18 mouse cellular contexts compared by ENCODE assay signal in genomic region chr5:118276281-118276680, GRCm38 (mm10). TPM values are rescaled to one million over a fixed set of nuclear protein-coding genes. Genes with fewer than 3 reads are reported as not detected.
A peak's percentile ranks its signal among the peaks of the same experiment; 100 is the strongest.
DNase-seq lines count a peak whose midpoint lies in the region; ATAC-seq lines count a peak whose summit lies in the region.
"Had no signal": no experiment of that assay in that cellular context is flagged by ENCODE, and none has a peak within 500 bp of the region (broad histone marks: within the 10 kb centered on the region; RNA-seq: fewer than 3 reads in every experiment).

No protein-coding gene starts in this region.

- H3K9me3 ChIP-seq in embryonic facial prominence, embryonic 14.5 days (ENCODE audit: control insufficient read depth, low read length), result no peaks in the 10 kb centered on the region
- no peaks in the 10 kb centered on the region for H3K9me3 ChIP-seq in embryonic facial prominence, embryonic 10.5 days
- no peaks in the 10 kb centered on the region for H3K9me3 ChIP-seq in hindbrain, embryonic 14.5 days (ENCODE audit: control insufficient read depth, low read length)
- H3K9me3 ChIP-seq in hindbrain, embryonic 11.5 days (ENCODE audit: control insufficient read depth, low read length), result no peaks in the 10 kb centered on the region
- no peaks in the 10 kb centered on the region for H3K9me3 ChIP-seq in midbrain, embryonic 16.5 days (replicated peaks; ENCODE audit: control insufficient read depth, low read length, poor library complexity, severe bottlenecking)
- H3K9me3 ChIP-seq: limb, embryonic 13.5 days; neural tube, embryonic 15.5 days had no signal

- 0 out of 2 replicates have a peak, but pooled peaks cover 3% of the 10 kb centered on the region for H3K27me3 ChIP-seq in embryonic facial prominence, embryonic 14.5 days (replicated peaks; ENCODE audit: control insufficient read depth, insufficient read depth, low read length)
- peaks cover 54% of the 10 kb centered on the region for H3K27me3 ChIP-seq in embryonic facial prominence, embryonic 10.5 days (replicated peaks; ENCODE audit: low read depth, poor library complexity, severe bottlenecking)
- H3K27me3 ChIP-seq in hindbrain, embryonic 14.5 days (ENCODE audit: control insufficient read depth, insufficient read depth, low read length), result no peaks in the 10 kb centered on the region; the same call in 1 of the 2 replicates
- 0 out of 2 replicates have a peak, but pooled peaks cover 4% of the 10 kb centered on the region for H3K27me3 ChIP-seq in hindbrain, embryonic 11.5 days (ENCODE audit: control insufficient read depth, insufficient read depth, low read length)
- H3K27me3 ChIP-seq in midbrain, embryonic 16.5 days (ENCODE audit: control insufficient read depth, insufficient read depth, low read depth, low read length), result no peaks in the 10 kb centered on the region

- H3K9ac ChIP-seq in embryonic facial prominence, embryonic 14.5 days (ENCODE audit: low read depth, low read length), result no peak overlapping the region
- H3K9ac ChIP-seq in hindbrain, embryonic 14.5 days, result 0 out of 2 replicates have a peak overlapping the region, but pooled peaks have one; percentile 22
- no peak overlapping the region for H3K9ac ChIP-seq in hindbrain, embryonic 11.5 days (ENCODE audit: low read depth, low read length)
- no peak overlapping the region for H3K9ac ChIP-seq in midbrain, embryonic 16.5 days (ENCODE audit: low read depth, low read length)
- H3K9ac ChIP-seq: limb, embryonic 13.5 days; liver, embryonic 14.5 days; neural tube, embryonic 15.5 days had no signal

- H3K36me3 ChIP-seq in embryonic facial prominence, embryonic 14.5 days (ENCODE audit: control insufficient read depth, insufficient read depth, low read length), result no peaks in the 10 kb centered on the region
- H3K36me3 ChIP-seq in embryonic facial prominence, embryonic 10.5 days (replicated peaks), result no peaks in the 10 kb centered on the region
- no peaks in the 10 kb centered on the region for H3K36me3 ChIP-seq in hindbrain, embryonic 14.5 days (replicated peaks; ENCODE audit: control insufficient read depth, insufficient read depth)
- H3K36me3 ChIP-seq in hindbrain, embryonic 11.5 days (ENCODE audit: control insufficient read depth, insufficient read depth, low read length), result no peaks in the 10 kb centered on the region
- H3K36me3 ChIP-seq in midbrain, embryonic 16.5 days (ENCODE audit: control insufficient read depth, insufficient read depth, low read length), result no peaks in the 10 kb centered on the region
- H3K36me3 ChIP-seq: limb, embryonic 13.5 days; neural tube, embryonic 15.5 days had no signal

- no peak overlapping the region for H3K4me3 ChIP-seq in embryonic facial prominence, embryonic 14.5 days (ENCODE audit: low read depth, low read length)
- H3K4me3 ChIP-seq in embryonic facial prominence, embryonic 10.5 days, result no peak overlapping the region
- no peak overlapping the region for H3K4me3 ChIP-seq in hindbrain, embryonic 14.5 days (replicated peaks; ENCODE audit: low read length)
- H3K4me3 ChIP-seq in hindbrain, embryonic 11.5 days (ENCODE audit: low read depth, low read length), result no peak overlapping the region
- H3K4me3 ChIP-seq in midbrain, embryonic 16.5 days (ENCODE audit: low read depth, low read length), result no peak overlapping the region
- H3K4me3 ChIP-seq: limb, embryonic 13.5 days; neural tube, embryonic 15.5 days had no signal

- peaks cover 15% of the 10 kb centered on the region; the same call in 1 of the 2 replicates for H3K4me1 ChIP-seq in embryonic facial prominence, embryonic 14.5 days (ENCODE audit: control insufficient read depth, insufficient read depth, low read length)
- peaks cover 22% of the 10 kb centered on the region for H3K4me1 ChIP-seq in embryonic facial prominence, embryonic 10.5 days
- H3K4me1 ChIP-seq in hindbrain, embryonic 14.5 days (replicated peaks; ENCODE audit: control insufficient read depth, insufficient read depth, low read length), result peaks cover 41% of the 10 kb centered on the region
- H3K4me1 ChIP-seq in hindbrain, embryonic 11.5 days (replicated peaks; ENCODE audit: control insufficient read depth, insufficient read depth, low read length), result peaks cover 6% of the 10 kb centered on the region
- peaks cover 44% of the 10 kb centered on the region for H3K4me1 ChIP-seq in midbrain, embryonic 16.5 days (ENCODE audit: control insufficient read depth, insufficient read depth, low read length)

- H3K27ac ChIP-seq in embryonic facial prominence, embryonic 14.5 days (replicated peaks; ENCODE audit: low read depth, low read length), result no peak overlapping the region
- no peak overlapping the region for H3K27ac ChIP-seq in embryonic facial prominence, embryonic 10.5 days (replicated peaks)
- H3K27ac ChIP-seq in hindbrain, embryonic 14.5 days, result no peak overlapping the region
- H3K27ac ChIP-seq in hindbrain, embryonic 11.5 days (ENCODE audit: low read depth, low read length), result no peak overlapping the region
- H3K27ac ChIP-seq in midbrain, embryonic 16.5 days (ENCODE audit: low read length), result peak overlapping the region; percentile 76
- H3K27ac ChIP-seq: limb, embryonic 13.5 days; liver, embryonic 14.5 days; neural tube, embryonic 15.5 days had no signal

- DNase-seq in embryonic facial prominence, embryonic 14.5 days (ENCODE audit: low spot score), result peak; percentile 30
- DNase-seq in embryonic facial prominence, embryonic 10.5 days (ENCODE audit: low spot score), result no peak
- no peak for DNase-seq in hindbrain, embryonic 14.5 days (ENCODE audit: low spot score)
- no peak for DNase-seq in hindbrain, embryonic 11.5 days (ENCODE audit: low spot score)
- peak; percentile 86 for DNase-seq in brain, adult 2 months (ENCODE audit: low read depth, low spot score)
- no peak for DNase-seq in lung, adult 18-20 months
- DNase-seq in adrenal gland, postnatal 4 days (ENCODE audit: low spot score in 2 of 2), result no peak
- DNase-seq: cerebellum, postnatal 10 days; heart, postnatal 14 days; kidney, adult 2 months; kidney, postnatal 14 days; lung, postnatal 10 days; thymus, postnatal 36 days had no signal

- WGBS in embryonic facial prominence, embryonic 14.5 days, result 45% methylated on average over 7 of the region's 7 CpGs
- WGBS in embryonic facial prominence, embryonic 10.5 days, result 57% methylated on average over 7 of the region's 7 CpGs
- WGBS in hindbrain, embryonic 14.5 days, result 34% methylated on average over 7 of the region's 7 CpGs
- WGBS in hindbrain, embryonic 11.5 days, result 39% methylated on average over 7 of the region's 7 CpGs
- 36% methylated on average over 7 of the region's 7 CpGs for whole genome bisulfite sequencing in midbrain, embryonic 16.5 days

- ATAC-seq in embryonic facial prominence, embryonic 14.5 days (ENCODE audit: low read depth), result no peak
- ATAC-seq in hindbrain, embryonic 14.5 days (ENCODE audit: low FRiP score), result no peak
- no peak for ATAC-seq in hindbrain, embryonic 11.5 days (ENCODE audit: low FRiP score)
- no peak for ATAC-seq in midbrain, embryonic 16.5 days

- H3K4me2 ChIP-seq in embryonic facial prominence, embryonic 14.5 days (ENCODE audit: low read depth, low read length), result no peak overlapping the region
- no peak overlapping the region for H3K4me2 ChIP-seq in hindbrain, embryonic 14.5 days (replicated peaks)
- H3K4me2 ChIP-seq in hindbrain, embryonic 11.5 days (replicated peaks; ENCODE audit: low read depth, low read length), result no peak overlapping the region
- H3K4me2 ChIP-seq in midbrain, embryonic 16.5 days (ENCODE audit: low read length), result no peak overlapping the region
- H3K4me2 ChIP-seq: heart, embryonic 11.5 days; limb, embryonic 13.5 days; neural tube, embryonic 15.5 days had no signal

RNA-seq across cellular contexts. Expression of gene 2410131K14Rik, which starts 31.3 kb away (rescaled TPM):
- polyA plus RNA-seq in embryonic facial prominence, embryonic 14.5 days (2014; fragmentation: Nextera tagmentation; extraction: Ambion mirVana), result 10.1 and 10.7 TPM in 2 replicates
- 11.6 and 11.8 TPM in 2 replicates for polyA plus RNA-seq in embryonic facial prominence, embryonic 10.5 days (2016; fragmentation: Nextera tagmentation; extraction: Ambion mirVana)
- polyA plus RNA-seq in hindbrain, embryonic 14.5 days (2014; fragmentation: Nextera tagmentation; extraction: Ambion mirVana), result 16.4 and 17.2 TPM in 2 replicates
- polyA plus RNA-seq in hindbrain, embryonic 11.5 days (2014; fragmentation: Nextera tagmentation; extraction: Ambion mirVana), result 11.3 and 11.5 TPM in 2 replicates
- 18.1 and 18.2 TPM in 2 replicates for polyA plus RNA-seq in midbrain, embryonic 16.5 days (2015; fragmentation: Nextera tagmentation; extraction: Ambion mirVana)
- total RNA-seq in adrenal gland, postnatal 4 days (2021), result 1 to 10 TPM; 6.2 to 6.3 TPM

RNA-seq across cellular contexts. Expression of gene Rnft2, which starts 31.4 kb away (rescaled TPM):
- 2.8 and 3.6 TPM in 2 replicates for polyA plus RNA-seq in embryonic facial prominence, embryonic 14.5 days (2014; fragmentation: Nextera tagmentation; extraction: Ambion mirVana)
- 5.4 and 7.0 TPM in 2 replicates for polyA plus RNA-seq in embryonic facial prominence, embryonic 10.5 days (2016; fragmentation: Nextera tagmentation; extraction: Ambion mirVana)
- polyA plus RNA-seq in hindbrain, embryonic 14.5 days (2014; fragmentation: Nextera tagmentation; extraction: Ambion mirVana), result 12.6 and 13.0 TPM in 2 replicates
- 6.5 and 8.2 TPM in 2 replicates for polyA plus RNA-seq in hindbrain, embryonic 11.5 days (2014; fragmentation: Nextera tagmentation; extraction: Ambion mirVana)
- polyA plus RNA-seq in midbrain, embryonic 16.5 days (2015; fragmentation: Nextera tagmentation; extraction: Ambion mirVana), result 11.5 and 11.9 TPM in 2 replicates
- 1 to 10 TPM; 9.3 to 9.9 TPM for total RNA-seq in adrenal gland, postnatal 4 days (2021)

Comparison
In these comparisons a context has a peak if more than half of its experiments do, and no peak if none do; other contexts are left out.
1. DNase-seq: peak in embryonic facial prominence, embryonic 14.5 days (single experiment) and brain, adult 2 months (single experiment); none in embryonic facial prominence, embryonic 10.5 days (single experiment), hindbrain, embryonic 14.5 days (single experiment), hindbrain, embryonic 11.5 days (single experiment), lung, adult 18-20 months (0 of 2) and adrenal gland, postnatal 4 days (0 of 2).